Mouse (Mus musculus) kidney, postnatal 14 days (tissue): ENCODE measurements around the gene Atoh8.
A peak's percentile ranks its signal among the peaks of the same experiment; 100 is the strongest.

ENCODE experiments used
- DNase-seq: peaks from one replicate; pipeline ENCODE4 v3.0.0; 2022; ENCODE audit warnings: mixed read lengths

Atoh8 gene

GRCm38 (mm10) chr6:72253911-72254587, 18.7 kb upstream of the Atoh8 start:
- DNase-seq = no peak

- DNase-seq = no peak
These were observed 17.8 kb upstream of the Atoh8 start for GRCm38 (mm10) chr6:72253168-72253567.

- DNase-seq = no peak
These were observed 17.1 kb upstream of the Atoh8 start for GRCm38 (mm10) chr6:72252433-72252832.

GRCm38 (mm10) chr6:72249981-72250380, 14.6 kb upstream of the Atoh8 start:
- DNase-seq = no peak

GRCm38 (mm10) chr6:72248150-72248914, 13.0 kb upstream of the Atoh8 start:
- no peak for DNase-seq

DNA sequence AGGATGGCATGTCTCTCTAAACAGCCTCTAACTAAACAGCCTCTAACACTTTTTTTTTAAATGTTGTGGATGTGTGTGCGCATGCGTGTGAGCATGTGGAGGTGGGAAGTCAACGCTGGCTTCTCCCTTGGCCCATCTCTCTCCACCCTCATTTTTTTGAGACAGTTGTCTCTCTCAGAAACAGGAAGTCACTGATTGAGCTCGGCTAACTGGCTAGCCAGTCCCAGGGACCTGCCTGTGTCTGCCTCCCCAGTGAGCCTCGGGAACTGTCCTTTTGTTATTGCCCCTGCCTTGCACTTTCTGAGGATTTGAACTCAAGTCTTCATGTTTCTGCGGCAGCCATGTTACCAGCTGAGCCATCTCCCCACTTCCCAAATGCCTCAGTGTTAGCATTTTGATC, 10.9 kb upstream of the Atoh8 start:
- DNase-seq = no peak

GRCm38 (mm10) chr6:72244569-72245285, 9.3 kb upstream of the Atoh8 start:
- peak; percentile 41 for DNase-seq

- peak; percentile 95 for DNase-seq
These were observed 8.8 kb upstream of the Atoh8 start for GRCm38 (mm10) chr6:72244144-72244549.

- DNase-seq = no peak
These were observed 7.3 kb upstream of the Atoh8 start for GRCm38 (mm10) chr6:72242532-72243320.

DNA sequence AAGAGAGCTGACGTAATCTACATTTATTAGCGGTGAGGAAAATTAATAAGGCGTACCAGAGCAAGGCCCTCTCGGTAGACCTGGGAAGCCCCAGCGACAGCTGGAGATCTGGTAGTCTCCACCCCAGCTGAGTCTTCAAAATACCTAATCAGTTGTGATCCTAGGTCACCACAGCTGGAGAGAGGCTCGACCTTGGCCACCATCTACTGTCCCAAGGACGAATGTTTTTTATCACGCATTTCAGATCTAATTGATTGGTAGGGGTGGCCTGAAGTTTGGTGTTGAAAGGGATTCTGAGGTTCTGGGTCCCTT, 6.4 kb upstream of the Atoh8 start:
- no peak for DNase-seq

DNA sequence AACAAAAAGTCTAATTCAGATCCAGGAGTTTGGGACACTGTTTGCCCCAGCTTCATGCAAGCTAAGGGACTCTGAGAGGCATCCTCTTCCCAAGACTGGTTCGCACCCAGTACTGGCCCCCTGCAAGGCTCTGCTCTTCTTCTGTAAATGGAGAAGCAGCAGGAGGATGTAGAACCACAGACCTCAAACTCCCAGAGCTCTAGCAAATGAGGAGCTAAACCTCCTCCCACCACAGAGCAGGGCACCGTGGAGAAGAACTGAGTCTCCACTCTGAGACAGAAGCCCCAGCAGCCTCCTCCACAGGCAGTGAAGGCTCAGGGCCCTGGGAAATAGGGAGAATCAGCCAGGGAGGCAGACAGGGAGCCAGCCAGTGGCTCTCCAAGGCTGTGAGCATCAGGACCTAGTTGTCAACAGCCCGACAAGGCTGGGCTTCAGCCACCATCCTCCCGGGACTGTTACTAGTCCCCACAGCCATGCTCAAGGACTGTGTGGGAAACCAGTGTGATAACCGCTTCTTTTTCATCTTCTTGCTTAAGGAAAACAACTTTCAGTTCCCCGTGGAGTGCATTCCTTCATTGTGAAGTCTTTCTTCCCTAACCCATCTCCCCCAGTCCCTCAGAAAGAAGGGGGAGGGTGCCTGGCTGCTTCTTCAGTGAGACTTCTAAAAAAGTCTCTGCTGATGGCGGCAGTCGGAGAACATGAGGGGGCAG, 5.9 kb upstream of the Atoh8 start:
- DNase-seq = no peak

- DNase-seq = no peak
These were observed 4.7 kb upstream of the Atoh8 start for GRCm38 (mm10) chr6:72240042-72240441.

DNA sequence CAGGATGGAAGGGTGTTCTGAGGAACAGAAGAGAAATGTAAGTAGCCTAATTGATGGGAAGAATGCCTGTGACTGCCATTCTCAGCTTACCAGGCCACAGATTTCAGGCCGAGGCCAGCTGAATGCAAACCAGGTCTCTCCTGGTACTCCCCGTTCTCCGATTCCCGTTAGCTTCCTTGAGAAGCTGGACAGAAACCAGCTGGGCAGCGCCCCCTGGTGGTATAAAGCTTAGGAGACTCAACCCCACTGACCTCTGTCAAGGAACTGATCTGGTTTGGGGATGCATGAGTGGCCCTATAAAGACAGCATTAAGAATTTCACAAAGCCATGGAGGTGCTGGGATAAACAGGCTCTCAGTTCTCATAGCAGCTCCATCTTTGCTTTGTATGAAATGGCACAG, 1.7 kb upstream of the Atoh8 start:
- DNase-seq = peak; percentile 89

DNA sequence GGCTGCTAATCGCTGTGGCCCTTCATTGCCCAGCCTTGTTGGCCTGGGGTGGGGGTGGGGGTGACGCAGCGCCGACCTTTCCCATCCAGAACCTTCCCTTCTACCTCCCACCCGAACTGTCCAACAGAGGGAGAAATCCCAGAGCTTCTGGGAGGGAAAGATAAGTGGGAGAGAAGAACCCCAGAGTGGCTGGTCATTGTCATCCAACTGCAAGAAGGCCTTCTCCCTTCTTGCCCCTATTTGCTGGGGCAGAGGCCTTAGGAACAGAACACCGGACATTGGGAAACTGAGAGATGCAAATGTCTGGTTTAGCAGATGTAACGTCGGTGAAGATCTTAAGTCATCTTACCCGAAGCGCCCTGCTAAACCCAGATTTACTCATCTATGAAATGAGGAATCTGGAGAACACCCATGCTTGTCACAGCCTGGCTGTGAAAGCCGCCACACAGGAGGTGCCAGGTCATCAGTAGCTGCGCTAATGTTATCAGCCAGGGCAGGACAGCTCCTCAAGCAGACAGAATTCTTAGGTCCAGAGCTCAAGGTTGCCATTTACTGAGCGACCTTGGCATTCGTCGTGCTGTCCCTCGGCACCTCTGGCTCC, 530 bp upstream of the Atoh8 start:
- no peak for DNase-seq

- DNase-seq = peak; percentile 51
These were observed 842 bp downstream of the Atoh8 start for GRCm38 (mm10) chr6:72234372-72235097.

GRCm38 (mm10) chr6:72233950-72234349, 1.4 kb downstream of the Atoh8 start:
- DNase-seq = no peak

GRCm38 (mm10) chr6:72232870-72233269, 2.5 kb downstream of the Atoh8 start:
- DNase-seq = no peak

- no peak for DNase-seq
These were observed 3.0 kb downstream of the Atoh8 start for GRCm38 (mm10) chr6:72232411-72232810.

GRCm38 (mm10) chr6:72230875-72231274, 4.5 kb downstream of the Atoh8 start:
- no peak for DNase-seq

GRCm38 (mm10) chr6:72227665-72228265, 7.6 kb downstream of the Atoh8 start:
- DNase-seq = no peak

GRCm38 (mm10) chr6:72227011-72227410, 8.4 kb downstream of the Atoh8 start:
- DNase-seq = no peak
